Mouse (Mus musculus) MEL (cell line): Measurements from ENCODE around the gene Unc119.

Experiments used
- CTCF ChIP-seq, 3 experiments: IDR thresholded peaks in 2 of 3; conservative IDR thresholded peaks in 1 of 3; 2 replicates each; pipeline ENCODE4 v1.5.1; 2011 to 2012; ENCODE audit warnings: low read length in 3 of 3, low read depth in 2 of 3, mild to moderate bottlenecking in 2 of 3, improper control_type of control experiment in 1 of 3, inconsistent platforms in 1 of 3, mixed read lengths in 1 of 3, moderate library complexity in 1 of 3; ENCODE audit not compliant: control insufficient read depth in 1 of 3, insufficient read depth in 1 of 3, poor library complexity in 1 of 3, severe bottlenecking in 1 of 3
- E2F4 ChIP-seq: IDR thresholded peaks from 2 replicates; pipeline ENCODE4 v1.6.1; 2011; ENCODE audit warnings: low read depth, low read length, improper control_type of control experiment, borderline replicate concordance
- EP300 ChIP-seq, 2 experiments: IDR thresholded peaks; 2 replicates each; pipeline ENCODE4 v1.6.1; 2011; ENCODE audit warnings: improper control_type of control experiment in 2 of 2, low read length in 2 of 2, low read depth in 1 of 2, mild to moderate bottlenecking in 1 of 2
- POLR2A ChIP-seq, 2 experiments: IDR thresholded peaks; 2 replicates each; pipeline ENCODE4 v1.6.1; 2011 to 2012; ENCODE audit warnings: low read length in 2 of 2, mild to moderate bottlenecking in 2 of 2, control low read depth in 1 of 2, improper control_type of control experiment in 1 of 2, low read depth in 1 of 2, moderate library complexity in 1 of 2; ENCODE audit not compliant: control insufficient read depth in 1 of 2, insufficient read depth in 1 of 2, poor library complexity in 1 of 2
- SIN3A ChIP-seq: IDR thresholded peaks from 2 replicates; pipeline ENCODE4 v1.6.1; 2012; ENCODE audit warnings: low read length, improper control_type of control experiment, inconsistent platforms
- TAL1 ChIP-seq: IDR thresholded peaks from 2 replicates; pipeline ENCODE4 v1.6.1; 2012; ENCODE audit warnings: mild to moderate bottlenecking, inconsistent platforms, low read length, moderate library complexity, mixed read lengths
- TCF12 ChIP-seq: IDR thresholded peaks from 2 replicates; pipeline ENCODE4 v1.6.1; 2014; ENCODE audit warnings: low read depth, mild to moderate bottlenecking, inconsistent platforms, low read length, improper control_type of control experiment, moderate library complexity

DNA sequence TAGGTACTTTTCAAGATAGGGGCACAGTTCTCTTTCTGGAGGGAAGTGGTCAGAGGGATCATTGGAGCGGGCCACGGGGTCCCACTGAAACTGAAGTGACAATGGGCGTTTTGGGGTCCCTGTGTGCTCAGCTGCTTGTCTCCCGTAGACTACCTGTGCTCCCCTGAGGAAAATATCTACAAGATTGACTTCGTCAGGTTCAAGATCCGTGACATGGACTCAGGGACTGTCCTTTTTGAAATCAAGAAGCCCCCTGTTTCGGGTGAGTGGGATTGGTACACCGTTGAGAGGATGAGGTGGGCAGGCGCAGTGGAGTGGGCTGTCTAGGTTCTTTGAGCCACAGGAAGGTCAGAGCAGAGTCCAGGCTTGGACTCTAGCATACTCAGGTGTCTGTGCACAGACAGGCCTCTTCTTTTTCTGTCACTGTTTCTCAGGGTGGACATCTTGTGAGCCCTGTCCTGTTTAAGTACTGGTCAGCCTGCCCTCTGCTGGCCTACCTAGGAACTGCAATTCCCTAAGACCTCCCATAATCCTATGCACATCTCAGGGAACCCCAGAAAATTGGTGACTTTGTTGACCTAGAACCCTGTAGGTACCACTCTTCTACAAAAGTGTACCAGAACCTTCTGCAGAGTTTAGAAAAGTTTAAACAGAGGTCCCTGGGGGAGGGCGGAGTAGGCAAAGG is 3.9 kb downstream of the Unc119 start:
- TF ChIP-seq SIN3A (no peak), TCF12 (no peak), CTCF (IDR thresholded peaks at IDR 0.05 in 2 of 3, conservative IDR thresholded peaks at IDR 0.05 in 1 of 3; ENCODE audit: control insufficient read depth in 1 of 3, insufficient read depth in 1 of 3, low read depth in 2 of 3, low read length in 3 of 3, poor library complexity in 1 of 3, severe bottlenecking in 1 of 3) (peak; percentile 86 to 98 (median 92)), EP300 (IDR thresholded peaks at IDR 0.05; ENCODE audit: low read depth in 1 of 2, low read length in 2 of 2) (no peak), E2F4 (no peak), POLR2A (IDR thresholded peaks at IDR 0.05; ENCODE audit: control insufficient read depth in 1 of 2, insufficient read depth in 1 of 2, low read depth in 1 of 2, low read length in 2 of 2, poor library complexity in 1 of 2) (no peak; a peak in 1 of 4 replicates), TAL1 (no peak)
